Mouse (Mus musculus) megakaryocyte progenitor cell, adult 5-6 weeks (primary cell): ENCODE measurements around the gene Cox19. TPM values are rescaled to one million over a fixed set of nuclear protein-coding genes. Genes with fewer than 3 reads are reported as not detected.
A peak's percentile ranks its signal among the peaks of the same experiment; 100 is the strongest.

Experiments
- ATAC-seq: replicated peaks from 2 replicates; pipeline ENCODE4 v1.8.0; 2016; ENCODE audit warnings: mild to moderate bottlenecking, moderate TSS enrichment, inconsistent platforms; ENCODE audit not compliant: poor library complexity
- total RNA-seq, 2 experiments: library from RNA; stranded (forward) in 1 of 2; stranded (reverse) in 1 of 2; fragments of 157-497, 149-512 nt in 1 of 2; fragments of 200-1000 nt in 1 of 2; gene quantifications; 2 replicates each; pipeline versions ENCODE4 v1.2.3 to v1.2.4; 2015 to 2017

The Cox19 gene
- 30.3 and 32.1 TPM in 2 replicates for total RNA-seq (2015)
- 27.1 and 29.3 TPM in 2 replicates for total RNA-seq (2017)

- peak; percentile 43 for ATAC-seq
Observed at GRCm38 (mm10) chr5:139351134-139351533, at the start of gene Cox19. Gene Cox19 (minus strand): TSS chr5:139351418.

GRCm38 (mm10) chr5:139399991-139400390 is 48.8 kb upstream of the Cox19 start:
- ATAC-seq, result no peak

- ATAC-seq, result no peak
Observed at GRCm38 (mm10) chr5:139398786-139399185, 47.6 kb upstream of the Cox19 start.

GRCm38 (mm10) chr5:139397959-139398753 is 46.9 kb upstream of the Cox19 start:
- ATAC-seq, result peak; percentile 90

GRCm38 (mm10) chr5:139397359-139397916 is 46.2 kb upstream of the Cox19 start:
- ATAC-seq, result no peak

- no peak for ATAC-seq
Observed at GRCm38 (mm10) chr5:139395528-139395927, 44.3 kb upstream of the Cox19 start.

GRCm38 (mm10) chr5:139394399-139394798 is 43.2 kb upstream of the Cox19 start:
- peak; percentile 17 for ATAC-seq

GRCm38 (mm10) chr5:139393197-139393588 is 42.0 kb upstream of the Cox19 start:
- no peak for ATAC-seq

GRCm38 (mm10) chr5:139392219-139393196 is 41.3 kb upstream of the Cox19 start:
- no peak for ATAC-seq

- no peak for ATAC-seq
Observed at GRCm38 (mm10) chr5:139391309-139391990, 40.2 kb upstream of the Cox19 start.

GRCm38 (mm10) chr5:139390324-139391119 is 39.3 kb upstream of the Cox19 start:
- ATAC-seq, result peak; percentile 21

GRCm38 (mm10) chr5:139389676-139390061 is 38.5 kb upstream of the Cox19 start:
- peak; percentile 60 for ATAC-seq

GRCm38 (mm10) chr5:139388694-139389675 is 37.8 kb upstream of the Cox19 start:
- peak; percentile 69 for ATAC-seq

GRCm38 (mm10) chr5:139388195-139388570 is 37.0 kb upstream of the Cox19 start:
- no peak for ATAC-seq

GRCm38 (mm10) chr5:139387329-139388194 is 36.3 kb upstream of the Cox19 start:
- ATAC-seq, result no peak

- no peak for ATAC-seq
Observed at GRCm38 (mm10) chr5:139386047-139386446, 34.8 kb upstream of the Cox19 start.

- no peak for ATAC-seq
Observed at GRCm38 (mm10) chr5:139384531-139384930, 33.3 kb upstream of the Cox19 start.

GRCm38 (mm10) chr5:139383234-139383633 is 32.0 kb upstream of the Cox19 start:
- no peak for ATAC-seq
